Mouse (Mus musculus): ENCODE results near the gene Pacs1.

GRCm38 (mm10) chr19:5268017-5268416 is 4.9 kb downstream of the Pacs1 start:
- TF ChIP-seq CTCF (IDR thresholded peaks at IDR 0.05; ENCODE audit: low read depth) (no peak), EP300 (IDR thresholded peaks at IDR 0.05; ENCODE audit: low read depth) (peak; percentile 54; the same call in 1 of the 2 replicates)
